Mouse (Mus musculus) myocyte (in vitro differentiated cells): Measurements from ENCODE around the gene Morn3. TPM values are rescaled to one million over a fixed set of nuclear protein-coding genes. Genes with fewer than 3 reads are reported as not detected.

Experiments used
- H3K27me3 ChIP-seq: one replicate; pipeline ENCODE4 v1.6.1; 2011; ENCODE audit not compliant: control insufficient read depth, insufficient read depth, insufficient read length
- H3K36me3 ChIP-seq: one replicate; pipeline ENCODE4 v1.6.1; 2011; ENCODE audit not compliant: control insufficient read depth, insufficient read depth
- H3K4me2 ChIP-seq: one replicate; pipeline ENCODE4 v1.6.1; 2011; ENCODE audit warnings: low read depth, control low read depth
- H3K4me3 ChIP-seq: one replicate; pipeline ENCODE4 v1.5.1; 2011; ENCODE audit warnings: mild to moderate bottlenecking, control low read depth, moderate library complexity
- H3K79me2 ChIP-seq: one replicate; pipeline ENCODE4 v1.6.1; 2011; ENCODE audit not compliant: control insufficient read depth, insufficient read depth
- H3ac ChIP-seq: one replicate; pipeline ENCODE4 v1.6.1; 2011; ENCODE audit not compliant: control insufficient read depth, insufficient read length
- CEBPB ChIP-seq: IDR thresholded peaks from 2 replicates; pipeline ENCODE4 v1.6.1; 2011; ENCODE audit warnings: mild to moderate bottlenecking, moderate library complexity; ENCODE audit not compliant: poor library complexity, insufficient read depth, severe bottlenecking
- E2F4 ChIP-seq: IDR thresholded peaks from one replicate; pipeline ENCODE4 v1.6.1; 2011; ENCODE audit warnings: mild to moderate bottlenecking, control low read depth, moderate library complexity; ENCODE audit not compliant: insufficient read depth
- MAX ChIP-seq: IDR thresholded peaks from one replicate; pipeline ENCODE4 v1.6.1; 2011; ENCODE audit warnings: low read depth, mild to moderate bottlenecking, control low read depth
- MYOD1 ChIP-seq, 3 experiments: IDR thresholded peaks; one replicate each; pipeline ENCODE4 v1.6.1; 2011; ENCODE audit warnings: control low read depth in 2 of 3, low read depth in 2 of 3, mild to moderate bottlenecking in 2 of 3, moderate library complexity in 1 of 3; ENCODE audit not compliant: insufficient read length in 2 of 3, control insufficient read depth in 1 of 3
- MYOG ChIP-seq, 3 experiments: IDR thresholded peaks; one replicate each; pipeline ENCODE4 v1.6.1; 2011; ENCODE audit warnings: control low read depth in 2 of 3, low read depth in 2 of 3, mild to moderate bottlenecking in 2 of 3; ENCODE audit not compliant: insufficient read length in 2 of 3, control insufficient read depth in 1 of 3, insufficient read depth in 1 of 3
- POLR2A ChIP-seq: IDR thresholded peaks from one replicate; pipeline ENCODE4 v1.6.1; 2011; ENCODE audit warnings: low read depth, mild to moderate bottlenecking, control low read depth, moderate library complexity; ENCODE audit not compliant: insufficient read length
- POLR2AphosphoS2 ChIP-seq: IDR thresholded peaks from one replicate; pipeline ENCODE4 v1.6.1; 2011; ENCODE audit warnings: low read depth, control low read depth; ENCODE audit not compliant: insufficient read length
- REST ChIP-seq: IDR thresholded peaks from one replicate; pipeline ENCODE4 v1.6.1; 2011; ENCODE audit warnings: mild to moderate bottlenecking, control low read depth, moderate library complexity; ENCODE audit not compliant: insufficient read depth, insufficient read length
- SRF ChIP-seq: IDR thresholded peaks from one replicate; pipeline ENCODE4 v1.6.1; 2011; ENCODE audit warnings: low read depth; ENCODE audit not compliant: control insufficient read depth, insufficient read length
- TCF12 ChIP-seq: IDR thresholded peaks from one replicate; pipeline ENCODE4 v1.6.1; 2011; ENCODE audit warnings: mild to moderate bottlenecking, control low read depth; ENCODE audit not compliant: poor library complexity, insufficient read depth, severe bottlenecking
- TCF3 ChIP-seq: IDR thresholded peaks from one replicate; pipeline ENCODE4 v1.6.1; 2011; ENCODE audit warnings: low read depth, control low read depth; ENCODE audit not compliant: insufficient read length
- USF1 ChIP-seq: IDR thresholded peaks from one replicate; pipeline ENCODE4 v1.6.1; 2011; ENCODE audit warnings: low read depth, mild to moderate bottlenecking, control low read depth, moderate library complexity
- polyA plus RNA-seq: library from polyadenylated mRNA; unstranded; fragments of >200 nt; fragmentation: generic; extraction: Trizol; gene quantifications from one replicate; pipeline ENCODE4 v1.2.1, GENCODE M21; 2012; ENCODE audit warnings: missing spikeins

The Morn3 gene
- polyA plus RNA-seq, 1 experiment = not detected

- no peak overlapping the region for H3ac ChIP-seq
- no peaks in the 10 kb centered on the region for H3K36me3 ChIP-seq
- no peak overlapping the region for H3K4me2 ChIP-seq
- TF ChIP-seq MAX = no peak
- no peak for TF ChIP-seq POLR2A
- no peak for TF ChIP-seq E2F4
- no peak for TF ChIP-seq MYOG (IDR thresholded peaks at IDR 0.05; ENCODE audit: control insufficient read depth in 1 of 3, insufficient read depth in 1 of 3, insufficient read length in 2 of 3, low read depth in 2 of 3)
- no peak for TF ChIP-seq TCF3
- no peak for TF ChIP-seq SRF
- TF ChIP-seq TCF12 = no peak
- TF ChIP-seq MYOD1 (IDR thresholded peaks at IDR 0.05; ENCODE audit: control insufficient read depth in 1 of 3, insufficient read length in 2 of 3, low read depth in 2 of 3) = no peak
- no peak for TF ChIP-seq USF1
- TF ChIP-seq CEBPB = no peak
- TF ChIP-seq POLR2AphosphoS2 = no peak
- TF ChIP-seq REST = no peak
- H3K79me2 ChIP-seq = no peaks in the 10 kb centered on the region
- no peak overlapping the region for H3K4me3 ChIP-seq
- H3K27me3 ChIP-seq = no peaks in the 10 kb centered on the region
Observed at GRCm38 (mm10) chr5:123050918-123051317, 4.1 kb upstream of the Morn3 start.

- no peaks in the 10 kb centered on the region for H3K27me3 ChIP-seq
- no peaks in the 10 kb centered on the region for H3K79me2 ChIP-seq
- TF ChIP-seq POLR2AphosphoS2 = no peak
- TF ChIP-seq SRF = no peak
- no peak for TF ChIP-seq TCF12
- no peak for TF ChIP-seq E2F4
- no peak for TF ChIP-seq MAX
- no peak for TF ChIP-seq POLR2A
- TF ChIP-seq REST = no peak
- no peak for TF ChIP-seq MYOD1 (IDR thresholded peaks at IDR 0.05; ENCODE audit: control insufficient read depth in 1 of 3, insufficient read length in 2 of 3, low read depth in 2 of 3)
- TF ChIP-seq TCF3 = no peak
- no peak for TF ChIP-seq MYOG (IDR thresholded peaks at IDR 0.05; ENCODE audit: control insufficient read depth in 1 of 3, insufficient read depth in 1 of 3, insufficient read length in 2 of 3, low read depth in 2 of 3)
- TF ChIP-seq USF1 = no peak
- TF ChIP-seq CEBPB = no peak
- no peak overlapping the region for H3K4me2 ChIP-seq
- H3K36me3 ChIP-seq = no peaks in the 10 kb centered on the region
- H3ac ChIP-seq = no peak overlapping the region
- no peak overlapping the region for H3K4me3 ChIP-seq
Observed at GRCm38 (mm10) chr5:123049271-123049670, 2.5 kb upstream of the Morn3 start.

GRCm38 (mm10) chr5:123045561-123046295, 1.1 kb downstream of the Morn3 start:
- Histone ChIP-seq H3K4me3 (no peak overlapping the region), H3K79me2 (no peaks in the 10 kb centered on the region), H3K36me3 (no peaks in the 10 kb centered on the region), H3ac (no peak overlapping the region), H3K4me2 (peak overlapping the region; percentile 37), H3K27me3 (no peaks in the 10 kb centered on the region)
- no peak for TF ChIP-seq E2F4
- TF ChIP-seq TCF12 = no peak
- no peak for TF ChIP-seq MYOG (IDR thresholded peaks at IDR 0.05; ENCODE audit: control insufficient read depth in 1 of 3, insufficient read depth in 1 of 3, insufficient read length in 2 of 3, low read depth in 2 of 3)
- no peak for TF ChIP-seq POLR2AphosphoS2
- no peak for TF ChIP-seq USF1
- TF ChIP-seq SRF = no peak
- no peak for TF ChIP-seq REST
- no peak for TF ChIP-seq CEBPB
- no peak for TF ChIP-seq MYOD1 (IDR thresholded peaks at IDR 0.05; ENCODE audit: control insufficient read depth in 1 of 3, insufficient read length in 2 of 3, low read depth in 2 of 3)
- TF ChIP-seq TCF3 = no peak
- TF ChIP-seq MAX = no peak
- no peak for TF ChIP-seq POLR2A

GRCm38 (mm10) chr5:123043856-123044255, 3.0 kb downstream of the Morn3 start:
- no peak overlapping the region for H3K4me2 ChIP-seq
- H3K27me3 ChIP-seq = no peaks in the 10 kb centered on the region
- H3K36me3 ChIP-seq = no peaks in the 10 kb centered on the region
- TF ChIP-seq POLR2AphosphoS2 = no peak
- TF ChIP-seq USF1 = peak; percentile 3
- no peak overlapping the region for H3K4me3 ChIP-seq
- no peaks in the 10 kb centered on the region for H3K79me2 ChIP-seq
- no peak overlapping the region for H3ac ChIP-seq

- no peak overlapping the region for H3K4me2 ChIP-seq
- H3K4me3 ChIP-seq = no peak overlapping the region
- H3K36me3 ChIP-seq = no peaks in the 10 kb centered on the region
- no peaks in the 10 kb centered on the region for H3K79me2 ChIP-seq
- H3ac ChIP-seq = no peak overlapping the region
- no peaks in the 10 kb centered on the region for H3K27me3 ChIP-seq
- TF ChIP-seq MYOG (IDR thresholded peaks at IDR 0.05; ENCODE audit: control insufficient read depth in 1 of 3, insufficient read depth in 1 of 3, insufficient read length in 2 of 3, low read depth in 2 of 3) (no peak), MYOD1 (IDR thresholded peaks at IDR 0.05; ENCODE audit: control insufficient read depth in 1 of 3, insufficient read length in 2 of 3, low read depth in 2 of 3) (no peak), SRF (no peak), REST (no peak), TCF3 (no peak), USF1 (no peak), TCF12 (no peak), E2F4 (no peak), CEBPB (no peak), POLR2AphosphoS2 (no peak), MAX (no peak), POLR2A (no peak)
Observed at GRCm38 (mm10) chr5:123040796-123041195, 6.0 kb downstream of the Morn3 start.
